Mouse (Mus musculus) intestine, embryonic 14.5 days (tissue): ENCODE results near the gene Cyb5r3. TPM values are rescaled to one million over a fixed set of nuclear protein-coding genes. Genes with fewer than 3 reads are reported as not detected.
"Not testable (repeated sequence)": the region's sequence is repeated elsewhere in the genome, so short reads cannot be mapped to it uniquely, and the experiment has no call there.

ENCODE experiments used
- ATAC-seq: fragments of 200-750 bp; cut with Nextera tagmentation; replicated peaks from 2 replicates; pipeline ENCODE4 v1.8.0; 2017; ENCODE audit warnings: low read depth, moderate number of reproducible peaks, moderate TSS enrichment, moderate library complexity; ENCODE audit not compliant: low FRiP score, low TSS enrichment
- DNase-seq: peaks from one replicate; pipeline ENCODE4 v3.0.0-alpha.2; 2018; ENCODE audit warnings: low spot score
- H3K27ac ChIP-seq: fragments of 300-500 bp; sonication (generic); 2 replicates; pipeline ENCODE4 v1.5.1; 2014; ENCODE audit warnings: low read depth, mild to moderate bottlenecking, control low read depth
- H3K27me3 ChIP-seq: fragments of 300-500 bp; sonication (generic); replicated peaks from 2 replicates; pipeline ENCODE4 v1.6.1; 2014; ENCODE audit warnings: low read length, control low read depth; ENCODE audit not compliant: control insufficient read depth, insufficient read depth
- H3K36me3 ChIP-seq: fragments of 300-500 bp; sonication (generic); 2 replicates; pipeline ENCODE4 v1.6.1; 2014; ENCODE audit warnings: low read length, control low read depth; ENCODE audit not compliant: control insufficient read depth, insufficient read depth
- H3K4me1 ChIP-seq: fragments of 300-500 bp; sonication (generic); replicated peaks from 2 replicates; pipeline ENCODE4 v1.6.1; 2014; ENCODE audit warnings: low read length, control low read depth, mixed read lengths; ENCODE audit not compliant: control insufficient read depth, insufficient read depth
- H3K4me2 ChIP-seq: fragments of 300-500 bp; sonication (generic); 2 replicates; pipeline ENCODE4 v1.6.1; 2014; ENCODE audit warnings: low read length
- H3K4me3 ChIP-seq: fragments of 300-500 bp; sonication (generic); 2 replicates; pipeline ENCODE4 v1.5.1; 2014; ENCODE audit warnings: low read depth, low read length, control low read depth, mixed read lengths
- H3K9ac ChIP-seq: fragments of 300-500 bp; sonication (generic); 2 replicates; pipeline ENCODE4 v1.6.1; 2014; ENCODE audit warnings: mild to moderate bottlenecking, low read length
- H3K9me3 ChIP-seq: fragments of 300-500 bp; sonication (generic); 2 replicates; pipeline ENCODE4 v1.6.1; 2016; ENCODE audit warnings: low read length, control low read depth; ENCODE audit not compliant: control insufficient read depth
- WGBS: fragments of 180-500 bp; shearing (Covaris S2); extraction: QIAGEN DNeasy Blood & Tissue Kit; methylation state at CpG from one replicate; pipeline ENCODE4 v1.1.7; 2014; 5-methylcytosine and 5-hydroxymethylcytosine counted together
- polyA plus RNA-seq: library from polyadenylated mRNA; unstranded; fragments of >200 nt; fragmentation: Nextera tagmentation; extraction: Ambion mirVana; gene quantifications from 2 replicates; pipeline ENCODE4 v1.2.1, GENCODE M21; 2014

Cyb5r3 gene
- polyA plus RNA-seq, 1 experiment from 2014 or later: 168 TPM

GRCm38 (mm10) chr15:83148801-83149195 lies 23.6 kb downstream of the Cyb5r3 start:
- Histone ChIP-seq H3K4me3 (peak overlapping the region; percentile 83), H3K27me3 (no peaks in the 10 kb centered on the region), H3K4me1 (peaks cover 8% of the 10 kb centered on the region), H3K9ac (peak overlapping the region; percentile 95), H3K9me3 (no peaks in the 10 kb centered on the region), H3K4me2 (peak overlapping the region; percentile 90), H3K27ac (peak overlapping the region; percentile 95), H3K36me3 (peaks cover 18% of the 10 kb centered on the region)
- WGBS: under 1% methylated on average over 39 of the region's 41 CpGs
- DNase-seq (no peak), ATAC-seq (peak; percentile 85)

DNA sequence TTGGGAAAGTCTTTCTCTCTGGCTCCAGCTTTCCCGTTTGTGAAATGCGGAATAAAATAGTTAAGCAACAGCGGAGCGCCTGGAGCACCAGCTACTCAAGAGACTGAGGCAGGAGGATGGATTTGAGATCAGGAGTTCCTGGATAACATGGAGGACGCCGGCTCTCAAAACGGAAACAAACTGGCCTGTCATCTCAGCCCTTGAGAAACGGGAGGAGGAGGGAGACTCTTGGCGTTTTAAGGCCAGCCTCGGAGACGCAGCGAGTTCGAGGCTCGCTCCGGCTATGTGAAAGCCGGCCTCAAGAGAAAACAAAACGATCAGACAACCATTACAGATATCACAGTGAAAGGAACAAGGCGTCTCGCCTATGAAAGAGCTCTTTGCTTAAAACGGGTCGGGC lies 24.0 kb downstream of the Cyb5r3 start:
- peak overlapping the region; percentile 90 for H3K4me2 ChIP-seq
- no peaks in the 10 kb centered on the region for H3K27me3 ChIP-seq
- H3K27ac ChIP-seq: peak overlapping the region; percentile 95
- H3K4me1 ChIP-seq: peaks cover 9% of the 10 kb centered on the region
- no peaks in the 10 kb centered on the region for H3K9me3 ChIP-seq
- peak; percentile 59 for DNase-seq
- peak overlapping the region; percentile 95 for H3K9ac ChIP-seq
- peaks cover 14% of the 10 kb centered on the region for H3K36me3 ChIP-seq
- WGBS: 3% methylated on average over 21 of the region's 21 CpGs
- ATAC-seq: no peak
- peak overlapping the region; percentile 83 for H3K4me3 ChIP-seq

GRCm38 (mm10) chr15:83145541-83145940 lies 26.9 kb downstream of the Cyb5r3 start:
- Histone ChIP-seq H3K4me1 (peaks cover 19% of the 10 kb centered on the region), H3K9ac (no peak overlapping the region), H3K4me2 (no peak overlapping the region), H3K9me3 (no peaks in the 10 kb centered on the region), H3K36me3 (peaks cover 18% of the 10 kb centered on the region), H3K27me3 (no peaks in the 10 kb centered on the region), H3K4me3 (no peak overlapping the region), H3K27ac (no peak overlapping the region)
- ATAC-seq (no peak), DNase-seq (no peak)
- WGBS: 90% methylated on average over 6 of the region's 6 CpGs

GRCm38 (mm10) chr15:83142861-83143260 lies 29.5 kb downstream of the Cyb5r3 start:
- DNase-seq: no peak
- H3K4me2 ChIP-seq: no peak overlapping the region
- ATAC-seq: no peak
- H3K27me3 ChIP-seq: no peaks in the 10 kb centered on the region
- peaks cover 25% of the 10 kb centered on the region for H3K36me3 ChIP-seq
- no peak overlapping the region for H3K27ac ChIP-seq
- no peak overlapping the region for H3K4me3 ChIP-seq
- no peaks in the 10 kb centered on the region for H3K9me3 ChIP-seq
- H3K9ac ChIP-seq: no peak overlapping the region
- 28% methylated on average over 5 of the region's 5 CpGs for WGBS
- H3K4me1 ChIP-seq: peaks cover 13% of the 10 kb centered on the region

DNA sequence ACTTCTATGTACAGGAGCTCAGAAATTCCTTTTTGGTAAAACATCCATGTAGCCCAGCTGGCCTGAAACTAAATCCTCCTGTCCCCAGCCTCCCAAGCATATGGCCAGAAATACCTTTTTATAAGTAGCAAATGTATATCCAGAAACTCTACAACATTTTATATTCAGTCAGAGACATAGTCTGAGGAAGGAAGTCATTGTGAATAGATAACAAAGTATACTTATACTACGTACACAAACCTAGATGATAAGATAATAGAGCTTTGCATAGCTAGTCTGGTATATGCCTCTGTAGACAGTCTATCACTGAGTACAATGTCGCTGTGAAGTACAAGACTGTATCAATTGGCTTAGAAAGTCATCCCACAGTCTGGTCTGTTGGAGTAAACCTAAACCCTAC lies 36.7 kb downstream of the Cyb5r3 start:
- DNase-seq: no peak
- no peaks in the 10 kb centered on the region for H3K27me3 ChIP-seq
- H3K4me1 ChIP-seq: no peaks in the 10 kb centered on the region
- H3K36me3 ChIP-seq: peaks cover 77% of the 10 kb centered on the region
- H3K9ac ChIP-seq: no peak overlapping the region
- no peak overlapping the region for H3K27ac ChIP-seq
- no peak overlapping the region for H3K4me3 ChIP-seq
- ATAC-seq: no peak
- H3K4me2 ChIP-seq: no peak overlapping the region
- WGBS: 75% methylated on average over 2 of the region's 2 CpGs
- no peaks in the 10 kb centered on the region for H3K9me3 ChIP-seq

DNA sequence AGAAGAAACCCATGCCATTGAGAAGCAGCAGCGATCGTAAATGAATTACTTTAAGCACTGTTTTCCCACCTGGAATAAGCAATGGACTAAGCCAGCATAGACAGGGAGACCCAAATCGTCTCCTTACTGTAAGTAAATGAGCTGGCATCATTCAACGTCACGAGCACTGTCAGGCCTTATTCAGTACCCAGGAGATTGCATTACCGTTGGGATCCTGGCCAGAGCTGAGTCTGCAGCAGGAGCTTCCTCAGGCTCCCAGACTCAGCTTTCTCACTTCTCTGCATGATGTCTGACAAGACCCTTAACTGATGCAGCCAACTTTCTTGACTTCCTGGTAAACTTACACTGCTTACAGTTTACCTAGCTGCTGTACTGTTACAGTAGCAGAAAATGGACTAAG lies 37.7 kb downstream of the Cyb5r3 start:
- Histone ChIP-seq H3K4me2 (no peak overlapping the region), H3K27ac (no peak overlapping the region), H3K4me3 (no peak overlapping the region), H3K4me1 (no peaks in the 10 kb centered on the region), H3K36me3 (peaks cover 87% of the 10 kb centered on the region), H3K9me3 (no peaks in the 10 kb centered on the region), H3K9ac (no peak overlapping the region), H3K27me3 (no peaks in the 10 kb centered on the region)
- 91% methylated on average over 6 of the region's 6 CpGs for WGBS
- DNase-seq (no peak), ATAC-seq (no peak)

- no peaks in the 10 kb centered on the region for H3K9me3 ChIP-seq
- H3K36me3 ChIP-seq: peaks cover 93% of the 10 kb centered on the region
- no peak overlapping the region for H3K27ac ChIP-seq
- 86% methylated on average over 7 of the region's 7 CpGs for WGBS
- no peak overlapping the region for H3K4me3 ChIP-seq
- no peaks in the 10 kb centered on the region for H3K27me3 ChIP-seq
- H3K4me2 ChIP-seq: no peak overlapping the region
- no peak overlapping the region for H3K9ac ChIP-seq
- DNase-seq (no peak), ATAC-seq (no peak)
- H3K4me1 ChIP-seq: no peaks in the 10 kb centered on the region
Measured at GRCm38 (mm10) chr15:83129530-83130231, 42.7 kb downstream of the Cyb5r3 start.

- not testable (repeated sequence) for DNase-seq, H3K4me1 ChIP-seq, H3K9me3 ChIP-seq, H3K27me3 ChIP-seq, H3K4me2 ChIP-seq, H3K4me3 ChIP-seq, H3K27ac ChIP-seq, H3K9ac ChIP-seq, ATAC-seq
- WGBS: 76% methylated on average over 3 of the region's 3 CpGs
- H3K36me3 ChIP-seq: peaks cover 69% of the 10 kb centered on the region
Measured at GRCm38 (mm10) chr15:83127037-83127436, 45.4 kb downstream of the Cyb5r3 start.

- ATAC-seq (no peak), DNase-seq (no peak)
- Histone ChIP-seq H3K4me3 (no peak overlapping the region), H3K36me3 (peaks cover 65% of the 10 kb centered on the region), H3K9ac (no peak overlapping the region), H3K27ac (no peak overlapping the region), H3K27me3 (no peaks in the 10 kb centered on the region), H3K4me1 (peaks cover 1% of the 10 kb centered on the region; the same call in 1 of the 2 replicates), H3K4me2 (no peak overlapping the region), H3K9me3 (no peaks in the 10 kb centered on the region)
- WGBS: 94% methylated on average over 9 of the region's 9 CpGs
Measured at GRCm38 (mm10) chr15:83126582-83126981, 45.8 kb downstream of the Cyb5r3 start.
